Mouse (Mus musculus) bone marrow macrophage, adult 2 months (primary cell): ENCODE results near the gene Synrg.

Experiments used
- CTCF ChIP-seq: IDR thresholded peaks from 2 replicates; pipeline ENCODE4 v1.5.1; 2012; ENCODE audit warnings: low read depth, mild to moderate bottlenecking, low read length, moderate library complexity
- POLR2A ChIP-seq: IDR thresholded peaks from 2 replicates; pipeline ENCODE4 v1.6.1; 2012; ENCODE audit warnings: mild to moderate bottlenecking, low read depth, low read length, borderline replicate concordance

GRCm38 (mm10) chr11:84028271-84029028 lies 64.2 kb downstream of the Synrg start:
- no peak for TF ChIP-seq POLR2A
- TF ChIP-seq CTCF, result no peak
